8 mouse cellular contexts compared by ENCODE assay signal in genomic region chr7:101863415-101863814, GRCm38 (mm10). TPM values are rescaled to one million over a fixed set of nuclear protein-coding genes. Genes with fewer than 3 reads are reported as not detected.
DNase-seq lines count a peak whose midpoint lies in the region; ATAC-seq and TF ChIP-seq lines count a peak whose summit lies in the region.

Gene Anapc15, plus strand, starts transcription at chr7:101863715.

- H3K79me2 ChIP-seq in CH12.LX (replicated peaks; ENCODE audit: control insufficient read depth, extremely low read depth, insufficient read depth, poor library complexity, severe bottlenecking), result no peaks in the 10 kb centered on the region

- WGBS in forebrain, embryonic 13.5 days, result 84% methylated on average over 3 of the region's 3 CpGs
- WGBS in hindbrain, embryonic 10.5 days, result 90% methylated on average over 3 of the region's 3 CpGs
- 61% methylated on average over 3 of the region's 3 CpGs for WGBS in liver, embryonic 11.5 days
- WGBS in stomach, embryonic 16.5 days, result 65% methylated on average over 3 of the region's 3 CpGs

- no peak within 1 kb of the TSS for H3K4me2 ChIP-seq in CH12.LX (ENCODE audit: insufficient read depth, low read depth, poor library complexity, severe bottlenecking)
- no peak within 1 kb of the TSS for H3K4me2 ChIP-seq in forebrain, embryonic 13.5 days
- no peak within 1 kb of the TSS for H3K4me2 ChIP-seq in liver, embryonic 11.5 days
- H3K4me2 ChIP-seq in stomach, embryonic 16.5 days (ENCODE audit: low read depth, low read length), result no peak within 1 kb of the TSS

- no peaks in the 10 kb centered on the region for H3K36me3 ChIP-seq in CH12.LX (replicated peaks in 1 of 2; ENCODE audit: control insufficient read depth in 1 of 2, insufficient read depth in 1 of 2, low read length in 1 of 2)
- no peaks in the 10 kb centered on the region for H3K36me3 ChIP-seq in G1E (replicated peaks)
- H3K36me3 ChIP-seq in forebrain, embryonic 13.5 days (ENCODE audit: poor library complexity, severe bottlenecking), result no peaks in the 10 kb centered on the region
- no peaks in the 10 kb centered on the region for H3K36me3 ChIP-seq in hindbrain, embryonic 10.5 days
- no peaks in the 10 kb centered on the region for H3K36me3 ChIP-seq in liver, embryonic 11.5 days (ENCODE audit: control insufficient read depth, insufficient read depth, low read length)
- no peaks in the 10 kb centered on the region for H3K36me3 ChIP-seq in stomach, embryonic 16.5 days (ENCODE audit: control insufficient read depth, insufficient read depth, low read length)

- no peak within 1 kb of the TSS for H3K27ac ChIP-seq in CH12.LX (ENCODE audit: insufficient read depth, low read depth)
- H3K27ac ChIP-seq in forebrain, embryonic 13.5 days, result no peak within 1 kb of the TSS
- no peak within 1 kb of the TSS for H3K27ac ChIP-seq in hindbrain, embryonic 10.5 days
- H3K27ac ChIP-seq in liver, embryonic 11.5 days (ENCODE audit: low read depth, low read length), result no peak within 1 kb of the TSS
- no peak within 1 kb of the TSS for H3K27ac ChIP-seq in stomach, embryonic 16.5 days (ENCODE audit: low read length)

- no peak for TF ChIP-seq RAD21 in CH12.LX (IDR thresholded peaks at IDR 0.05; ENCODE audit: low read depth, low read length)

- no peak for TF ChIP-seq EP300 in CH12.LX (IDR thresholded peaks at IDR 0.05; ENCODE audit: low read length)

- H3K27me3 ChIP-seq in CH12.LX (replicated peaks), result no peaks in the 10 kb centered on the region
- H3K27me3 ChIP-seq in G1E (ENCODE audit: insufficient read depth, low read length), result peaks cover 13% of the 10 kb centered on the region
- no peaks in the 10 kb centered on the region for H3K27me3 ChIP-seq in forebrain, embryonic 13.5 days
- no peaks in the 10 kb centered on the region for H3K27me3 ChIP-seq in hindbrain, embryonic 10.5 days (ENCODE audit: insufficient read depth, poor library complexity, severe bottlenecking)
- no peaks in the 10 kb centered on the region for H3K27me3 ChIP-seq in liver, embryonic 11.5 days (replicated peaks; ENCODE audit: control insufficient read depth, insufficient read depth, low read length)
- no peaks in the 10 kb centered on the region for H3K27me3 ChIP-seq in stomach, embryonic 16.5 days (ENCODE audit: control insufficient read depth, insufficient read depth, low read length)

- H3K4me1 ChIP-seq in CH12.LX (ENCODE audit: control insufficient read depth in 1 of 2, insufficient read depth in 2 of 2) (peaks cover 2 to 8% of the 10 kb centered on the region in 2 experiments; a peak in 3 of 4 replicates), G1E (ENCODE audit: insufficient read depth, low read depth, low read length) (peaks cover 4% of the 10 kb centered on the region; the same call in 1 of the 2 replicates)
- H3K4me1 ChIP-seq in forebrain, embryonic 13.5 days, result no peaks in the 10 kb centered on the region
- H3K4me1 ChIP-seq in hindbrain, embryonic 10.5 days (replicated peaks), result peaks cover 12% of the 10 kb centered on the region
- no peaks in the 10 kb centered on the region for H3K4me1 ChIP-seq in liver, embryonic 11.5 days (replicated peaks; ENCODE audit: control insufficient read depth, insufficient read depth, low read length)
- H3K4me1 ChIP-seq in stomach, embryonic 16.5 days (ENCODE audit: control insufficient read depth, insufficient read depth, low read length), result no peaks in the 10 kb centered on the region; the same call in 1 of the 2 replicates

- dilution Hi-C loops in CH12.LX (cut with MboI; ENCODE audit: extremely low pct_ligation_motif_present, extremely low pct_unique_long_range_greater_than_20kb, low sequenced_read_pairs), result no loop called here

- DNase-seq in CH12.LX (ENCODE audit: extremely low read depth) (no peak), G1E (ENCODE audit: low spot score) (no peak)
- DNase-seq in hindbrain, embryonic 10.5 days (ENCODE audit: low spot score), result no peak
- DNase-seq in liver, embryonic 11.5 days (ENCODE audit: low spot score), result no peak
- DNase-seq in cerebellum, adult 11 months, result no peak
- DNase-seq in thymus, postnatal 10 days (ENCODE audit: low spot score in 2 of 2), result no peak

- H3K9ac ChIP-seq in CH12.LX (ENCODE audit: insufficient read depth, low read depth), result no peak within 1 kb of the TSS
- no peak within 1 kb of the TSS for H3K9ac ChIP-seq in forebrain, embryonic 13.5 days
- no peak within 1 kb of the TSS for H3K9ac ChIP-seq in liver, embryonic 11.5 days (ENCODE audit: low read depth, low read length)
- no peak within 1 kb of the TSS for H3K9ac ChIP-seq in stomach, embryonic 16.5 days (ENCODE audit: low read length)

- peaks cover 3% of the 10 kb centered on the region for H3K9me3 ChIP-seq in CH12.LX (replicated peaks; ENCODE audit: low read length)
- H3K9me3 ChIP-seq in G1E (replicated peaks), result no peaks in the 10 kb centered on the region
- no peaks in the 10 kb centered on the region for H3K9me3 ChIP-seq in forebrain, embryonic 13.5 days (replicated peaks)
- H3K9me3 ChIP-seq in hindbrain, embryonic 10.5 days, result no peaks in the 10 kb centered on the region
- H3K9me3 ChIP-seq in liver, embryonic 11.5 days (ENCODE audit: control insufficient read depth, low read length), result no peaks in the 10 kb centered on the region
- H3K9me3 ChIP-seq in stomach, embryonic 16.5 days (replicated peaks; ENCODE audit: control insufficient read depth, low read length), result no peaks in the 10 kb centered on the region

- in situ Hi-C loops in CH12.LX (cut with MboI; ENCODE audit: low pct_ligation_motif_present, low pct_unique_long_range_greater_than_20kb, low sequenced_read_pairs), result no loop called here

- TF ChIP-seq CTCF in CH12.LX (conservative IDR thresholded peaks at IDR 0.05 in 1 of 2, IDR thresholded peaks at IDR 0.05 in 1 of 2; ENCODE audit: low read depth in 2 of 2, low read length in 2 of 2), result no peak
- no peak for TF ChIP-seq CTCF in G1E (IDR thresholded peaks at IDR 0.05; ENCODE audit: low read depth, low read length)

- no peak for TF ChIP-seq POLR2A in CH12.LX (IDR thresholded peaks at IDR 0.05; ENCODE audit: low read depth, low read length)

- no peak for ATAC-seq in G1E (ENCODE audit: extremely low read depth, insufficient number of reproducible peaks, low FRiP score, poor library complexity, severe bottlenecking)
- ATAC-seq in forebrain, embryonic 13.5 days, result no peak
- no peak for ATAC-seq in liver, embryonic 11.5 days (replicated peaks; ENCODE audit: low FRiP score)
- no peak for ATAC-seq in stomach, embryonic 16.5 days (ENCODE audit: insufficient read depth, low FRiP score)

- H3K4me3 ChIP-seq in CH12.LX (replicated peaks in 1 of 3; ENCODE audit: low read depth in 2 of 3, low read length in 2 of 3, poor library complexity in 1 of 3) (no peak within 1 kb of the TSS), G1E (ENCODE audit: low read depth, low read length) (no peak within 1 kb of the TSS)
- no peak within 1 kb of the TSS for H3K4me3 ChIP-seq in forebrain, embryonic 13.5 days
- H3K4me3 ChIP-seq in hindbrain, embryonic 10.5 days, result no peak within 1 kb of the TSS
- no peak within 1 kb of the TSS for H3K4me3 ChIP-seq in liver, embryonic 11.5 days (ENCODE audit: low read depth, low read length)
- no peak within 1 kb of the TSS for H3K4me3 ChIP-seq in stomach, embryonic 16.5 days (replicated peaks; ENCODE audit: low read length)

TF ChIP-seq in CH12.LX, 34 proteins besides CTCF, POLR2A, EP300 and RAD21:
- TF ChIP-seq JUND (conservative IDR thresholded peaks at IDR 0.05; ENCODE audit: low read depth, low read length) (no peak), SMC3 (IDR thresholded peaks at IDR 0.05; ENCODE audit: low read depth, low read length) (no peak), ZC3H11A (IDR thresholded peaks at IDR 0.05; ENCODE audit: low read depth, low read length) (no peak), JUN (IDR thresholded peaks at IDR 0.05; ENCODE audit: insufficient read depth, low read depth, low read length) (no peak), RCOR1 (conservative IDR thresholded peaks at IDR 0.05; ENCODE audit: low read depth, low read length) (no peak), CHD1 (IDR thresholded peaks at IDR 0.05; ENCODE audit: low read depth, low read length) (no peak), SIN3A (IDR thresholded peaks at IDR 0.05; ENCODE audit: low read length) (no peak), NRF1 (IDR thresholded peaks at IDR 0.05; ENCODE audit: low read depth, low read length) (no peak), ZMIZ1 (IDR thresholded peaks at IDR 0.05; ENCODE audit: low read depth, low read length) (no peak), BHLHE40 (IDR thresholded peaks at IDR 0.05; ENCODE audit: low read depth, low read length) (no peak), POLR2AphosphoS2 (IDR thresholded peaks at IDR 0.05; ENCODE audit: low read depth, low read length) (no peak), ETS1 (conservative IDR thresholded peaks at IDR 0.05; ENCODE audit: low read depth, low read length) (no peak), MXI1 (IDR thresholded peaks at IDR 0.05; ENCODE audit: low read depth, low read length) (no peak), HCFC1 (IDR thresholded peaks at IDR 0.05; ENCODE audit: low read depth, low read length) (no peak), ELF1 (IDR thresholded peaks at IDR 0.05; ENCODE audit: low read depth, low read length) (no peak), USF1 (IDR thresholded peaks at IDR 0.05; ENCODE audit: low read depth, low read length) (no peak), IRF4 (IDR thresholded peaks at IDR 0.05; ENCODE audit: low read depth, low read length) (no peak), USF2 (conservative IDR thresholded peaks at IDR 0.05; ENCODE audit: low read depth, low read length) (no peak), NELFE (IDR thresholded peaks at IDR 0.05; ENCODE audit: low read depth, low read length) (no peak)

RNA-seq across cellular contexts. Expression of gene Anapc15, which starts in this region (rescaled TPM):
- 69.1 and 88.8 TPM in 2 replicates for total RNA-seq in CH12.LX (2012; rRNA removed)
- 90.6 and 98.5 TPM in 2 replicates for total RNA-seq in CH12.LX (2014; rRNA removed)
- 97.1 and 107 TPM in 2 replicates for polyA plus RNA-seq in CH12.LX (2012; ENCODE audit: insufficient read length, low read depth)
- total RNA-seq in G1E (2014; fragmentation: Nextera tagmentation), result 55.6 and 63.3 TPM in 2 replicates
- total RNA-seq in G1E (2017), result 113 and 128 TPM in 2 replicates
- 20.2 and 20.5 TPM in 2 replicates for polyA plus RNA-seq in G1E (2012)
- 95.4 and 106 TPM in 2 replicates for polyA plus RNA-seq in forebrain, embryonic 13.5 days (2015; fragmentation: Nextera tagmentation; extraction: Ambion mirVana)
- polyA plus RNA-seq in hindbrain, embryonic 10.5 days (2016; fragmentation: Nextera tagmentation; extraction: Ambion mirVana), result 91.2 and 103 TPM in 2 replicates
- 94.7 and 96.2 TPM in 2 replicates for polyA plus RNA-seq in liver, embryonic 11.5 days (2014; fragmentation: Nextera tagmentation; extraction: Ambion mirVana)
- polyA plus RNA-seq in stomach, embryonic 16.5 days (2015; fragmentation: Nextera tagmentation; extraction: Ambion mirVana), result 55.9 and 57.7 TPM in 2 replicates
